Mouse (Mus musculus) kidney, adult 2 months (tissue): ENCODE results near the gene Tubb4b. TPM values are rescaled to one million over a fixed set of nuclear protein-coding genes. Genes with fewer than 3 reads are reported as not detected.

Experiments
- DNase-seq: peaks from one replicate; pipeline ENCODE4 v3.0.0; 2021
- H3K27ac ChIP-seq: fragments of 200-500 bp; 2 replicates; pipeline ENCODE4 v1.5.1; 2012; ENCODE audit warnings: low read depth, low read length, control low read depth, inconsistent platforms; ENCODE audit not compliant: insufficient read depth
- H3K27me3 ChIP-seq: fragments of 200-500 bp; replicated peaks from 2 replicates; pipeline ENCODE4 v1.6.1; 2012; ENCODE audit warnings: mild to moderate bottlenecking, moderate library complexity, low read length, inconsistent platforms; ENCODE audit not compliant: control insufficient read depth, insufficient read depth
- H3K36me3 ChIP-seq: fragments of 200-500 bp; 2 replicates; pipeline ENCODE4 v1.6.1; 2012; ENCODE audit warnings: mild to moderate bottlenecking, moderate library complexity, low read length, inconsistent platforms; ENCODE audit not compliant: control insufficient read depth, insufficient read depth
- H3K4me1 ChIP-seq: fragments of 200-500 bp; 2 replicates; pipeline ENCODE4 v1.6.1; 2011; ENCODE audit warnings: low read length; ENCODE audit not compliant: control insufficient read depth, insufficient read depth
- H3K4me3 ChIP-seq: fragments of 200-500 bp; 2 replicates; pipeline ENCODE4 v1.5.1; 2011; ENCODE audit warnings: mild to moderate bottlenecking, low read depth, low read length, control low read depth; ENCODE audit not compliant: insufficient read depth
- CTCF ChIP-seq: fragments of 200-500 bp; conservative IDR thresholded peaks from 2 replicates; pipeline ENCODE4 v1.5.1; 2011; ENCODE audit warnings: low read depth, mild to moderate bottlenecking, control low read depth, low read length, moderate library complexity, mixed read lengths; ENCODE audit not compliant: insufficient read depth, insufficient read length
- POLR2A ChIP-seq: fragments of 200-500 bp; IDR thresholded peaks from one replicate; pipeline ENCODE4 v1.6.1; 2011; ENCODE audit warnings: low read depth, low read length, control low read depth
- WGBS: fragments of 180-500 bp; shearing (Covaris S2); methylation state at CpG from one replicate; pipeline ENCODE4 v1.1.7; 2018; 5-methylcytosine and 5-hydroxymethylcytosine counted together
- polyA plus RNA-seq: library from polyadenylated mRNA; depleted of rRNA; stranded (reverse); fragments of >200 nt; gene quantifications from 2 replicates; pipeline ENCODE4 v1.2.3, GENCODE M21; 2012; rRNA removed

The Tubb4b gene
- polyA plus RNA-seq: 313 and 314 TPM in 2 replicates

DNA sequence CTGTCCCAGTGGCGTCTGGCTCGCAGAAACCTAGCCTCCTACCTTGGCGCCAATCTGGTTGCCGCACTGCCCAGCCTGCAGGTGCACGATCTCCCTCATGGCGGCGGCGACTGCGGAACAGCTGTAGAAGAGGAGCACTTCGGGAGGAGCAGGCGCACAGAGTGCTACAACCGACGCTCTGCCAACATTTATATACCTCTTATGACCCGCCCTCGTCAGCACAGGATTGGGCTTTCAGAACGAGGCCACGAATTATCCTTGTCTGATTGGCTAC, at the start of gene Tubb4b:
Gene Tubb4b (minus strand): TSS at position 211 of the 274 bp plus-strand sequence.
- Histone ChIP-seq H3K27me3 (no peaks in the 10 kb centered on the region), H3K27ac (peak within 1 kb of the TSS; percentile 97), H3K4me3 (peak within 1 kb of the TSS; percentile 78), H3K36me3 (no peaks in the 10 kb centered on the region), H3K4me1 (no peaks in the 10 kb centered on the region; the same call in 1 of the 2 replicates)
- DNase-seq: no peak
- WGBS: 0% methylated on average over 17 of the region's 17 CpGs
- TF ChIP-seq POLR2A: peak; percentile 99
- TF ChIP-seq CTCF: 0 out of 2 replicates have a peak, but pooled peaks have one; percentile 34

DNA sequence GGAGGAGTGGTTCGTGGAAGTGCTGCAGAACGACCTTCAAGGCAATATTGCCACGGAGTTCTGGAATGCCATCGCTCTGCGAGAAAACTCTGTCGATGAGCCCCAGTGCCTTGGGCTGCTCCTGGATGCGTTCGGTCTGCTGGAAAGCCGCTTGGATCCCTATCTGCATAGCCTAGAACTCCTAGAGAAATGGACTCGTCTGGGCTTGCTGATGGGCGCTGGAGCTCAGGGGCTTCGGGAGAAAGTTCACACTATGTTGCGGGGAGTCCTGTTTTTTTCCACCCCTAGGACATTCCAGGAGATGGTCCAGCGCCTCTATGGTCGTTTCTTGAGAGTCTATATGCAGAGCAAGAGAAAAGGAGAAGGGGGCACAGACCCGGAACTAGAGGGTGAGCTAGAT, 48.5 kb upstream of the Tubb4b start:
- Histone ChIP-seq H3K4me1 (peaks cover 10% of the 10 kb centered on the region; the same call in 1 of the 2 replicates), H3K27me3 (no peaks in the 10 kb centered on the region), H3K36me3 (no peaks in the 10 kb centered on the region; the same call in 1 of the 2 replicates), H3K4me3 (peak overlapping the region; percentile 85), H3K27ac (no peak overlapping the region)
- TF ChIP-seq POLR2A: no peak
- no peak for TF ChIP-seq CTCF
- no peak for DNase-seq
- 26% methylated on average over 16 of the region's 16 CpGs for WGBS

DNA sequence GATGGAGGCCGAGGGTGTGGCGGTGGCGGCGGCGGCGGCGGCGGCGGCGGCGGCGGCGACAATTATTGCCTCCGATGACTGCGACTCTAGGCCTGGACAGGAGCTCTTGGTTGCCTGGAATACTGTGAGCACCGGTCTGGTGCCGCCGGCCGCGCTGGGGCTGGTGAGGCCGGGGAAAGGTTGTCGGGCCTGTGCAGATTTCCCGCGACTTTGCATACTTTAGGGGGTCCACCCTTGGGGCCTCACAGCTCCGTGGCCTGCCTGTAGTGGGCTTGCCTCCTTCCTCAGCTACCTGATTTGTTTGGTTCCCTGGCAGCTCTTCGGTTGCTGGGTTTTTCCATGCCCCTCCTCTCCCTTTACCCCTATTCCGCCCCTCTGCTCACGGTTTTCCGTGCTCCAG, 48.0 kb upstream of the Tubb4b start:
- peaks cover 15% of the 10 kb centered on the region; the same call in 1 of the 2 replicates for H3K4me1 ChIP-seq
- no peak for DNase-seq
- no peaks in the 10 kb centered on the region for H3K27me3 ChIP-seq
- no peak overlapping the region for H3K27ac ChIP-seq
- no peak for TF ChIP-seq POLR2A
- TF ChIP-seq CTCF: no peak
- peak overlapping the region; percentile 85 for H3K4me3 ChIP-seq
- WGBS: under 1% methylated on average over 29 of the region's 29 CpGs
- H3K36me3 ChIP-seq: no peaks in the 10 kb centered on the region; the same call in 1 of the 2 replicates

DNA sequence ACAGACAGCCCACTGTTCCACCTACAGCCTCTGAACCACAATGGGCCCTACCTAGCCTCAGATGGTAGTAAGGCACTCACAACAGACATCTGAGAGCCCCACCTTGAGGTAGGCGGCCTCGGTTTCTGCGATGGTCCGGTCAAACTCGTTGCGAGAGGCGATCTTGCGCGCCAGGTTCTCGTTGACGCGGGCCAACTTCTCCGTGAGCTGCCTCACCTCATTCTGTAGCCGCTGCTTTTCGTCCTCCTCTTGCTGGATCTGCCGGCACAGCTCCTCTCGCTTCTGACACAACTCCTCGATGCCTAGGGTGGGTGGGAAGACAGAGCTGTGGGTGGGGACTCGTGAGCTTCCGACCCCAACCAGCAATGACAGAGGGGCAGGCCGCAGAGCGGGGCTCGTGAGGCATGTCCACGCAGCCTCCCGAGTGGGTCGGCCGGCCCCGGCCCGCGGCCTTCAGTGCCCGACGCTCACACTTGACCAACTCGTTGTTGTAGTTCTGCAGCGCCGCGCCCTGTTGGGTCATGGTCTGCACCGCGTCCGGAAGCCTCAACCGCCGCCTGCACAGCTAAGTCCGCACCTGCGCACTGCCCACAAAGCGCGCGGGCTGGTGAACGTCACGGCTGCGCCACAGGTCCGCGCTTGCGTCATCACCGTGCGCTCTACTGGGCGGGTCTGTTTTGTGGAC, 47.5 kb upstream of the Tubb4b start, which contains the start of the genes Ssna1 and Anapc2:
Gene Ssna1 (minus strand): TSS at position 612 of the 685 bp plus-strand sequence.
Gene Anapc2 (plus strand): TSS at position 652 of the 685 bp plus-strand sequence.
- peak within 1 kb of the TSS; percentile 46 for H3K27ac ChIP-seq
- TF ChIP-seq CTCF (peak; percentile 52; the same call in 1 of the 2 replicates), POLR2A (peak; percentile 86)
- peak; percentile 99 for DNase-seq
- H3K4me3 ChIP-seq: peak within 1 kb of the TSS; percentile 85
- 1% methylated on average over 55 of the region's 55 CpGs for WGBS
- no peaks in the 10 kb centered on the region; the same call in 1 of the 2 replicates for H3K36me3 ChIP-seq
- H3K4me1 ChIP-seq: peaks cover 21% of the 10 kb centered on the region
- H3K27me3 ChIP-seq: no peaks in the 10 kb centered on the region

DNA sequence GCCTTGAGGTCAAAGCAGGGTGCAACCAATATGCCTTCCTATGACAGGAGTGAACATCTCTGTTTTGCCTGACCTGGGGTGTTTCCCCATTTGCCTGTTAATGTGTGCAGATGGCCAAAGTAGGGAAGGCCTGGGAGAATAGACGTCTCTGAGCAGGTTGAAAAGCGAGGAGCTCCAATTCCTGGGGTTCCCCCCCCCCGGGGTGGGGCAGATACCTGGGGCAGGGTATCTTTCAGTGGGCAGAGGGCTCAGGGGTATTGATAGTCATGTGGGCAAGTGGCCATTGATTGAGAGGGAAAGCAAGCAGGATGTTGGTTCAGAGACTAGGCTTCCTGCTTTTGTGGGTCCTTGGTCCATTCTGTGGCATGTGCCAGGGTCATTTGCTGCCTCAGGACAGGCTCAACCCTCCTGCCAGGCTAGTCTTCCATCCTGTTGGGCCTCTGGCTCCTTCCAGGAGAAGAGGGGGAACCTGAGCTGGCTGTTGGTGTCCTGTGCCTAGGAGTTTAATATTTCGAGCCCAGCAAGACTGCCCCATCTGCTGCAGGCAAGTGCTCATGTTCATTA, 43.3 kb upstream of the Tubb4b start:
- Histone ChIP-seq H3K4me1 (peaks cover 25% of the 10 kb centered on the region), H3K4me3 (no peak overlapping the region), H3K27ac (no peak overlapping the region), H3K27me3 (no peaks in the 10 kb centered on the region), H3K36me3 (no peaks in the 10 kb centered on the region)
- DNase-seq: no peak
- 68% methylated on average over 4 of the region's 4 CpGs for WGBS
- TF ChIP-seq POLR2A (no peak), CTCF (no peak)

DNA sequence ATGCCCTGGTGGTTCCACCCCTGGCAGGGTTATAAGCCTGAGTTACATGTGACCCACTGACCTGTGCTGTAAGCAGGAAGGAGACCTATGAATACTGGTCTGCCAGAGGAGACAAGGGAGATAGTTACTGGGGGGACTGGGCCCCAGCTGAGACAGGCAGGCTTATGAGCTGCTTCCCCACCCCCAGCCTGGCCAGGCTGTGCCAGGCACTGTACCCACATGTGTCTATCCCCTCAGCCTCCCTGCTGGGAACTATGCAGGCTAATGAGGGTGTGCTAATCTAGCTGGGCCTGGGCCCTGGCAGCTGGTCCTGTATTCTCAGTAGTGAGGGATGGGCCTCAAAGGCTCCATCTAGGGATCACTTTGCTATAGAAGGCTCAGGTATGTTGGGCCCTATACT, 42.7 kb upstream of the Tubb4b start:
- no peaks in the 10 kb centered on the region for H3K27me3 ChIP-seq
- H3K4me1 ChIP-seq: peaks cover 24% of the 10 kb centered on the region
- H3K36me3 ChIP-seq: no peaks in the 10 kb centered on the region
- no peak for DNase-seq
- no peak for TF ChIP-seq POLR2A
- no peak for TF ChIP-seq CTCF
- peak overlapping the region; percentile 36 for H3K27ac ChIP-seq
- H3K4me3 ChIP-seq: no peak overlapping the region

DNA sequence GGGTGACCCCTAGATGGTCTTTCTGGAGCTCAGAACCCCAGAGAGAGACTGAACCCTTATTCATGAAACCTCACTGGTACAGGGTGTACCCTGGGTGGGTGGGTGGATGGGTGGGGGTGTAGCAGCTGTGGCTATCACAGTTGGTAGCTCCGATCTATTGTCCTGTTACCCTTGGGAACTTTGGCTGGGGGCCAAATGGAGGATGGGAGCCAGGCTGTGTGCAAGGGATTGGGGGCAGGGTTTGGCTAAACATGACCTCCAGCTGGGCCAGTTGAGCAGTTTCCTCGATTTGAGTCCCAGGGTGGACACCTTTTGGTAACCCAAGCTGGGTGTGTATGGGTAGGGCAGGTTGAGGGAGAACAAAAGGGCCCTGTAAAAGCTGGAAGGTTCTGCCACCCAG, 42.2 kb upstream of the Tubb4b start:
- H3K36me3 ChIP-seq: no peaks in the 10 kb centered on the region
- 9% methylated on average over 2 of the region's 2 CpGs for WGBS
- H3K4me3 ChIP-seq: peak overlapping the region; percentile 58
- H3K27me3 ChIP-seq: no peaks in the 10 kb centered on the region
- DNase-seq: peak; percentile 86
- peak overlapping the region; percentile 95 for H3K27ac ChIP-seq
- H3K4me1 ChIP-seq: peaks cover 26% of the 10 kb centered on the region
- TF ChIP-seq POLR2A (no peak), CTCF (no peak)
